Mouse (Mus musculus) CD4-positive, CD25-positive, alpha-beta regulatory T cell, adult 2 months (primary cell): Measurements from ENCODE around the gene Pla2g4e.

Experiments
- DNase-seq: peaks from one replicate; pipeline ENCODE4 v3.0.0-alpha.2; 2012; ENCODE audit warnings: low read depth, low spot score

Pla2g4e gene

GRCm38 (mm10) chr2:120124946-120125345, 120.2 kb downstream of the Pla2g4e start:
- DNase-seq, result no peak

GRCm38 (mm10) chr2:120124096-120124495, 121.0 kb downstream of the Pla2g4e start:
- no peak for DNase-seq

DNA sequence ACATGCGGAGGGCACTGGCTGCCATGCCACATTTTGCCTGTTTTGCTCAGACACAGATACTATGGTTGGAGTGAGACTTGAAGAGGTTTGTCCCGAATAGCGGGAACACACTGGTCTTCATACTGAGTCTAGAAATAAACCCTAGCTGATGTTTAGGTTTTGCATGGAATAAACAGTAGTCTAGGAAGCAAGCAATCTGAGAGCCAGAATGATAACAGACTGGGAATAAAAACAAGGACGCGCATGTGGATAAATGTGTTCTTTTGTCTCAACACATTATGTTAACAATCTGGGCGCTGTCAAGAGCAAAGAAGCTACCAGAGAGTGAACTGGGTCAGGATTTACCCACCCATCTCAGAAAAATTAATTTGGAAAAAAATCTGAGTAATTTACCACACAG, 122.2 kb downstream of the Pla2g4e start:
- DNase-seq, result no peak

DNA sequence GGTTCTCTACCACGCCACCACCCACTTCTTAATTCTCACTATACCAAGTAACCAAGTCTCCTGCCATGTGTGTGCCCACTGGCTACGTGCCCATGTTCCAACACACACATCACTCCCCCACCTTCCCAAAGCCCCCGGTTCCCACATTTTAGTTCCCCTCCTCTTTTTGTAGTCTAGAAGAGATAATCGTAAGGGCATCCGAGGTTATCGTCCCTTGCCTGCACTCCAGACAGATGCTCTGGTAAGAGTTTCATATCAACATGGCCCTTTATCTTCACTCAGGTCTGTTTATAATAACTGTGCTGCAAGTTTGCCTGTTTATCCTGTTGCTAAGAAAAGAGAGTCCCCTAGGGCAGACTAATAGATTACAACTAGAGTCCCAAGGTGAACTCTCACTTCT, 127.8 kb downstream of the Pla2g4e start:
- no peak for DNase-seq
